Mouse (Mus musculus) thymus, adult 2 months (tissue): ENCODE results near the gene Fam187a. TPM values are rescaled to one million over a fixed set of nuclear protein-coding genes. Genes with fewer than 3 reads are reported as not detected.
A peak's percentile ranks its signal among the peaks of the same experiment; 100 is the strongest.

Source experiments
- DNase-seq: peaks from one replicate; pipeline ENCODE4 v3.0.0; 2021
- H3K27ac ChIP-seq: fragments of 200-500 bp; 2 replicates; pipeline ENCODE4 v1.5.1; 2012; ENCODE audit warnings: low read length, control low read depth; ENCODE audit not compliant: control insufficient read depth, insufficient read depth
- H3K27me3 ChIP-seq: fragments of 200-500 bp; 2 replicates; pipeline ENCODE4 v1.6.1; 2012; ENCODE audit warnings: mild to moderate bottlenecking, low read length, moderate library complexity, mixed read lengths; ENCODE audit not compliant: control insufficient read depth, insufficient read depth
- H3K36me3 ChIP-seq: fragments of 200-500 bp; 2 replicates; pipeline ENCODE4 v1.6.1; 2012; ENCODE audit warnings: mild to moderate bottlenecking, low read length, moderate library complexity; ENCODE audit not compliant: control insufficient read depth, insufficient read depth
- H3K4me1 ChIP-seq: fragments of 200-500 bp; replicated peaks from 2 replicates; pipeline ENCODE4 v1.6.1; 2012; ENCODE audit warnings: low read length; ENCODE audit not compliant: control insufficient read depth, insufficient read depth
- H3K4me3 ChIP-seq: fragments of 200-500 bp; 2 replicates; pipeline ENCODE4 v1.5.1; 2012; ENCODE audit warnings: mild to moderate bottlenecking, low read length, control low read depth, moderate library complexity; ENCODE audit not compliant: control insufficient read depth, insufficient read depth
- CTCF ChIP-seq: fragments of 200-500 bp; IDR thresholded peaks from 2 replicates; pipeline ENCODE4 v1.5.1; 2012; ENCODE audit warnings: mild to moderate bottlenecking, control low read depth, low read length, moderate library complexity, borderline replicate concordance; ENCODE audit not compliant: control insufficient read depth, poor library complexity, insufficient read depth; ENCODE audit errors: extremely low read depth
- POLR2A ChIP-seq: fragments of 200-500 bp; IDR thresholded peaks from 2 replicates; pipeline ENCODE4 v1.6.1; 2012; ENCODE audit warnings: mild to moderate bottlenecking, low read length, control low read depth, moderate library complexity; ENCODE audit not compliant: control insufficient read depth, poor library complexity, insufficient read depth; ENCODE audit errors: extremely low read depth
- WGBS: fragments of 180-500 bp; shearing (Covaris S2); methylation state at CpG from one replicate; pipeline ENCODE4 v1.1.7; 2018; 5-methylcytosine and 5-hydroxymethylcytosine counted together
- polyA plus RNA-seq: library from polyadenylated mRNA; depleted of rRNA; stranded (reverse); fragments of >200 nt; gene quantifications from 2 replicates; pipeline ENCODE4 v1.2.3, GENCODE M21; 2012; rRNA removed

The Fam187a gene
- polyA plus RNA-seq, 1 experiment: not detected

- no peak overlapping the region for H3K27ac ChIP-seq
- no peak overlapping the region for H3K4me3 ChIP-seq
- no peak for TF ChIP-seq POLR2A
- no peak for TF ChIP-seq CTCF
- WGBS: 99% methylated on average over 6 of the region's 6 CpGs
- no peaks in the 10 kb centered on the region; the same call in 1 of the 2 replicates for H3K36me3 ChIP-seq
- H3K4me1 ChIP-seq: peaks cover 7% of the 10 kb centered on the region
- no peak for DNase-seq
- no peaks in the 10 kb centered on the region for H3K27me3 ChIP-seq
These were observed 36.5 kb downstream of the Fam187a start for GRCm38 (mm10) chr11:102921491-102921890.

GRCm38 (mm10) chr11:102924557-102925350 lies 39.8 kb downstream of the Fam187a start, which contains the start of gene Kif18b:
Gene Kif18b, minus strand, starts transcription at chr11:102925124.
- peak; percentile 93 for DNase-seq
- under 1% methylated on average over 62 of the region's 62 CpGs for WGBS
- H3K27me3 ChIP-seq: no peaks in the 10 kb centered on the region
- H3K4me1 ChIP-seq: peaks cover 7% of the 10 kb centered on the region
- H3K36me3 ChIP-seq: no peaks in the 10 kb centered on the region
- H3K4me3 ChIP-seq: peak within 1 kb of the TSS; percentile 76
- H3K27ac ChIP-seq: peak within 1 kb of the TSS; percentile 36; the same call in 1 of the 2 replicates
- TF ChIP-seq POLR2A (peak; percentile 57), CTCF (peak; percentile 51; the same call in 1 of the 2 replicates)

- DNase-seq: no peak
- no peaks in the 10 kb centered on the region for H3K36me3 ChIP-seq
- peak overlapping the region; percentile 36; the same call in 1 of the 2 replicates for H3K27ac ChIP-seq
- H3K27me3 ChIP-seq: no peaks in the 10 kb centered on the region
- peaks cover 7% of the 10 kb centered on the region for H3K4me1 ChIP-seq
- no peak for TF ChIP-seq CTCF
- TF ChIP-seq POLR2A: no peak
- H3K4me3 ChIP-seq: peak overlapping the region; percentile 76
- WGBS: 2% methylated on average over 10 of the region's 10 CpGs
These were observed 40.4 kb downstream of the Fam187a start for GRCm38 (mm10) chr11:102925351-102925717.

GRCm38 (mm10) chr11:102930672-102931071 lies 45.7 kb downstream of the Fam187a start:
- no peaks in the 10 kb centered on the region for H3K27me3 ChIP-seq
- 17% methylated on average over 10 of the region's 10 CpGs for WGBS
- TF ChIP-seq CTCF: no peak
- TF ChIP-seq POLR2A: no peak
- DNase-seq: no peak
- no peak overlapping the region for H3K4me3 ChIP-seq
- H3K4me1 ChIP-seq: no peaks in the 10 kb centered on the region
- no peak overlapping the region for H3K27ac ChIP-seq
- H3K36me3 ChIP-seq: no peaks in the 10 kb centered on the region

GRCm38 (mm10) chr11:102936272-102936671 lies 51.3 kb downstream of the Fam187a start:
- TF ChIP-seq CTCF (no peak), POLR2A (no peak)
- WGBS: 59% methylated on average over 4 of the region's 4 CpGs
- no peak for DNase-seq
- Histone ChIP-seq H3K4me3 (no peak overlapping the region), H3K27ac (no peak overlapping the region), H3K36me3 (no peaks in the 10 kb centered on the region), H3K27me3 (no peaks in the 10 kb centered on the region; the same call in 1 of the 2 replicates), H3K4me1 (no peaks in the 10 kb centered on the region)

Other genes starting within 250 kb of the Fam187a start
- gene Meioc, start 221.5 kb upstream of the Fam187a start, polyA plus RNA-seq: not detected in 2 replicates
- 8.7 and 9.6 TPM in 2 replicates for gene Ccdc43, start 187.4 kb upstream of the Fam187a start, polyA plus RNA-seq
- gene Adam11, start 123.7 kb upstream of the Fam187a start, polyA plus RNA-seq: 30.2 and 51.6 TPM in 2 replicates
- 1.4 and 1.7 TPM in 2 replicates for gene Gjc1, start 65.5 kb upstream of the Fam187a start, polyA plus RNA-seq
- gene Higd1b, start 49.3 kb upstream of the Fam187a start, polyA plus RNA-seq: 0.36 and 1.4 TPM in 2 replicates
- gene Eftud2, start 4.2 kb upstream of the Fam187a start, polyA plus RNA-seq: 215 and 245 TPM in 2 replicates
- gene Ccdc103, start 4.0 kb upstream of the Fam187a start, polyA plus RNA-seq: 0.28 TPM in 1 of 2 replicates, not detected in the other
- gene Gfap, start 15.7 kb downstream of the Fam187a start, polyA plus RNA-seq: 0.94 and 1.1 TPM in 2 replicates
- 45.1 and 60.0 TPM in 2 replicates for gene Kif18b, start 40.0 kb downstream of the Fam187a start, polyA plus RNA-seq
- 0.08 and 0.20 TPM in 2 replicates for gene C1ql1, start 61.5 kb downstream of the Fam187a start, polyA plus RNA-seq
- 52.5 and 60.8 TPM in 2 replicates for gene Nmt1, start 143.0 kb downstream of the Fam187a start, polyA plus RNA-seq
- gene Dcakd, start 143.2 kb downstream of the Fam187a start, polyA plus RNA-seq: 77.5 and 88.2 TPM in 2 replicates
- gene Plcd3, start 216.5 kb downstream of the Fam187a start, polyA plus RNA-seq: 3.9 and 5.4 TPM in 2 replicates
- 28.8 and 29.5 TPM in 2 replicates for gene Acbd4, start 216.5 kb downstream of the Fam187a start, polyA plus RNA-seq
- gene Hexim1, start 231.1 kb downstream of the Fam187a start, polyA plus RNA-seq: 18.2 and 18.4 TPM in 2 replicates
- gene Hexim2, start 247.3 kb downstream of the Fam187a start, polyA plus RNA-seq: 4.9 and 6.9 TPM in 2 replicates